Mouse (Mus musculus) spleen, adult 2 months (tissue): ENCODE results near the gene Prr13.

Source experiments
- CTCF ChIP-seq: fragments of 200-500 bp; IDR thresholded peaks from 2 replicates; pipeline ENCODE4 v1.5.1; 2011; ENCODE audit warnings: mild to moderate bottlenecking, inconsistent platforms; ENCODE audit not compliant: insufficient read depth, insufficient read length, insufficient replicate concordance; ENCODE audit errors: extremely low read depth
- POLR2A ChIP-seq: fragments of 200-500 bp; IDR thresholded peaks from 2 replicates; pipeline ENCODE4 v1.6.1; 2011; ENCODE audit warnings: low read depth, low read length, inconsistent platforms

GRCm38 (mm10) chr15:102507561-102507960 lies 48.7 kb downstream of the Prr13 start:
- TF ChIP-seq CTCF (no peak), POLR2A (no peak)
